Mouse (Mus musculus) liver, adult 2 months (tissue): ENCODE measurements around the gene Zfp82.

Experiments
- CTCF ChIP-seq: fragments of 200-500 bp; IDR thresholded peaks from 2 replicates; pipeline ENCODE4 v1.5.1; 2011; ENCODE audit warnings: low read depth, low read length, control low read depth
- POLR2A ChIP-seq: fragments of 200-500 bp; IDR thresholded peaks from 2 replicates; pipeline ENCODE4 v1.6.1; 2011; ENCODE audit warnings: low read length, control low read depth; ENCODE audit not compliant: insufficient read depth; ENCODE audit errors: extremely low read depth

DNA sequence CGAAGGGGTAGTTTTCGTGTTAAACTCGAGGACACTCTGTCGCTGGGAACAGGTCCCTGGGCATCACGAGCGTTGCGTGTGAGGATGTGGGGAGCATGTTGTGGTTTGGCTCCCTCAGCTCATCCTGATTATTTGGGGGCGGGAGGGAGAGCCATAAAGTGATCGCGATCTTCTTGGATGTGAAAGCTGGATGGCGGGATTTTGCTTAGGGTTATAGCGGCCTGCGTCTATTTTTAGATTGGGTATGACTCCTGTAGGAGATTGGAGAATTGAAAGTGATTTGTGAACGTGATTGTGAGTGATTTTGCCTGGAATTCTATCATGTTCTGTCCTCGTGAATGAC, 49.5 kb upstream of the Zfp82 start:
- TF ChIP-seq POLR2A (no peak), CTCF (no peak)
